Mouse (Mus musculus) G1E-ER4 (cell line): ENCODE measurements around the gene Zbtb46. TPM values are rescaled to one million over a fixed set of nuclear protein-coding genes. Genes with fewer than 3 reads are reported as not detected.

ENCODE experiments used
- GATA1 ChIP-seq: IDR thresholded peaks from one replicate; pipeline ENCODE4 v1.8.0; 2012; ENCODE audit warnings: low read length, inconsistent platforms
- polyA plus RNA-seq: library from polyadenylated mRNA; stranded (reverse); fragments of >175 nt; gene quantifications from 2 replicates; pipeline ENCODE4 v1.2.3, GENCODE M21; 2012

Zbtb46 gene
- polyA plus RNA-seq, 1 experiment: 0.11 TPM

DNA sequence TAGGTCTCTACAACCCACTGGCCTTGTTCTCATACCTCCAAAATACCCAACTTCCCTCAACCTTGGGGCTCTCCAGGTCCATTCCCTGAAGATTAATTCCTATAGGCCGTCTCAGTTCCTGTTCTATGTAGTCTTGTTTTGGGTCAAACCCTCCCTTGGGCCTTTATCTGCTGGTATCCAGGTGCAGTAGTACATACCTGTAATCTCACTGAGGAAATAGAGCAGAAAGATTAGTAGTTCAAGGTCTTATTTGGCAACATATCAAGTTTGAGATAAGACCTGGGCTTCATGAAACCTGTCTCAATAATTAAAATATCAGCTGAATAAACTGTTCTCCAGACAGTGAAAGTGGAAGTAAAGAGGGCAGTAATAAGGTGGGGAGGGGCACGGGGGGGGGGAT lies 23.9 kb upstream of the Zbtb46 start:
- no peak for TF ChIP-seq GATA1

DNA sequence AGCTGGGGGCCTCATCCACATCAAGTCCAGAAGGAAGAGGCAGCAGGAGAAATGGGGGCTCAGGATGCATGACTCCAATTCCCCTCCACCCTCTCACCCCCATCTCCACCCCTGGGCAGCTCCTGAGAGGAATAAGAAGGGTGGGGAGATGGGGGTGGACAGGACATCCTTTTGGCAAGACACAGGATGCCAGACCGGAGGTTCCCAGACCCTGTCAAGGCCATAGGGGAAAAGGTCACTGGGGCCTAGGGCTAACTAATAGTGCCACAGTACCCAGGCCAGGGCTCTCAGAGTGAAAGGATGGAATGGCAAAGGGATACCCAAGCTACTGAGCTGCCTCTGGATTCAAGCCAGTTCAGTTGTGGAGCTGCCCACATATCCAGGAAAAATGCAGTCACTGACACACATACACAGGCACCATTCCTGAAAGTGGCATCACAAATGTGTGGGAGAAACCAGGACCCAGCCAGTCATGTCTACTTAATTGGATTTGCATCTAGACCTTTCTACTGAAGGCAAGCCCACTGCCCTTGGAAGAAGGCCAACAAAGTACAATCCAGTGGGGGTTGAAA lies 13.1 kb upstream of the Zbtb46 start:
- no peak for TF ChIP-seq GATA1

DNA sequence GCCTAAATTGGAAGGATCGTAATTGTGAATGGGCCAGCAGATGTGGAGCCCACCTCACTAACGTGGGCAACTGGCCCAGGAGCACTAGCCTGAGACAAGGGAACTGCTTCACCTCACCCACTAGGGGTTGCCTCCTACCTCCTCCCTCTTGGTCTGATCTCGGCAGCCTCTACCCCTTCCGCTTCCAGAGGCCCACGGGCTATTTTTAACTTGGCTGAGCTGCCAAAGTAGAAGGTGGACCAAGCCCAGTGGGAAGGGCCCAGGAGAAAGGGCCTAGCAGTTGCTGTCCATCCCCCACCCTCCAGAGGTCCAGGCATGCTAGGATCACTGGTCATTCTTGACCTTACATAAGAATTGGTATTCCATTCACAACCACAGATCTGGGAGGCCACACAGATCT lies 12.0 kb upstream of the Zbtb46 start:
- TF ChIP-seq GATA1: no peak

- TF ChIP-seq GATA1: no peak
These were observed 11.1 kb upstream of the Zbtb46 start for GRCm38 (mm10) chr2:181470285-181470684.

GRCm38 (mm10) chr2:181465423-181465822 lies 6.2 kb upstream of the Zbtb46 start:
- TF ChIP-seq GATA1: no peak

GRCm38 (mm10) chr2:181463008-181463738 lies 3.9 kb upstream of the Zbtb46 start:
- TF ChIP-seq GATA1: no peak

DNA sequence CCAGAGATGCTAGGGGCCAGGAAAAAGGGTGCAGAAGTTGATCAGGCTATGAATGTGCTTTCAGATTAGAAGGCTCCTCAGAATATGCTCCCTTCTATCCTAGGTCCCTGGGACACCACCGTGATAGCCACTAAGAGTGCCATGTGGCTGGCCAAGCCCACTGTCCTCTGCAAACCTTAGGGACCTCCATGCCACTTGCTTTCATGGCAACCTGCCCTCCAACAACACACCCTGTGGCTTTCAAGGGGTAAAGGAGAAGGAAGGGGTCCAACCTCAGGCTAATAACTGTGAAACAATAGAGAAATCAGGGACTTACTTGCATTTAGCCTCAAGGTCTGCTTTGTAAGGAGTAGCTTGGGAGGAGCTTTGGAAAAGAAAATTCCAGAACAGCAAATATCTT lies 3.4 kb upstream of the Zbtb46 start:
- no peak for TF ChIP-seq GATA1

DNA sequence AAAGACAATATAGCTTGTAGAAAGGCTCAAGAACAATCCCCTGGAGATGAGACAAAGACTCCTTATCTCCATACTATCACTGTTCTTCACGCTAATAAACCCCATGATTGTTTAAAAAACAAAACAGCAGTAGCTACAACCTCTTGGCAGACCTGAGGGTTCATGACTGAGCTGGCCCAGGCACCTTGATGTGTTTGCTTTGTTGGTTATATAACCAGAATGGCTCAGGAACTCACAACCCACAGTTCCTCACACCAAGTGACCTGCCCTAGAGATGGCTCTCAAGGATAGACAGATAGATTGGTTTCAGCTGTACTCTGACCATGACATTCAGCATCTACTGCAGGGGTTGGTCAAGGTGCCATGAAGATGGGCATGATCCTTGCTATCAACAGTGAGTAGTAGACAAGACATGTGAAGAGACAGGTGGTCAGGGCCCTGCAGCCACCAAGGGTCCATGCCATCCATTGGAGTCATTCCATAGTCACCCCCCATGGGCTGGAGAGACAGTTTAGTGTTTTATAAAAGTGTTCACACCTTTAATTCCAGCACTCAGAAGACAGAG lies 2.4 kb upstream of the Zbtb46 start:
- TF ChIP-seq GATA1: no peak

GRCm38 (mm10) chr2:181459673-181460621 lies 721 bp upstream of the Zbtb46 start:
- TF ChIP-seq GATA1: no peak

DNA sequence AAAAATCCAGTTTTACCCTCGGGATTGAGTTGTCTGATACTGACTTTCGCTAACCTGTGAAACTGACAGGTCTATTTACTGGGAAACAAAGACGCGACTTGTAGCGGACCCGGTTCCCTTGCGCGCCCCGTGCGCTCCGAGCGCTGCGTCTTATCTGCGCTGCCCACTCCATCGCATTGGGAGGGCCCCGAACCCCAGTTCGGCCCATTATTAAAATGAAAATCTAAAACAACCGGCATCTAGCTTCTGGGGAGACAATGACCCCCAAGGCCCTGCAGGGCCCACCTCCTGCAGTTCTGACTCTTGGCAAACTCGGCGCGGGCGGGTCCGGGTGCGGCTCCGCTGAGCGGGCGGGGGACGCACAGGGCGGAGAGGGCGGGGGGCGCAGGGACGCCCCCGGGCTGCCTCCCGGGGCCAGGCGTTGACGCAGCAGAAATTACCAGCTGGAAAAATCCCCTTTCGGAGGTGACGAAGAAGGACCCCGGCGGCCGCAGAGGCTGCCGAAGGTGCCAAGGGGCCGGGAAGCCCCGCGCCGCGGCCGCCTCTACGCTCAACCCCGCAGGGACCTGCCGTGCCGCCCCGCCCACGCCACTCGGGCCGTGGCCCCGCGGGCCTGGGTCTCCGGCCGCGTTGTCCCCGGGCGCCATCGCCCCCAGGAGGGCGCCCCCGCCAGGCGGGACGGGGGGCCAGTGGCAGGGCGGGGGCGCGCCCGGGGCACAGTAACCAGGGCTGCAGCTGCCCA lies 644 bp downstream of the Zbtb46 start:
- TF ChIP-seq GATA1: no peak

GRCm38 (mm10) chr2:181457831-181458230 lies 1.4 kb downstream of the Zbtb46 start:
- no peak for TF ChIP-seq GATA1

DNA sequence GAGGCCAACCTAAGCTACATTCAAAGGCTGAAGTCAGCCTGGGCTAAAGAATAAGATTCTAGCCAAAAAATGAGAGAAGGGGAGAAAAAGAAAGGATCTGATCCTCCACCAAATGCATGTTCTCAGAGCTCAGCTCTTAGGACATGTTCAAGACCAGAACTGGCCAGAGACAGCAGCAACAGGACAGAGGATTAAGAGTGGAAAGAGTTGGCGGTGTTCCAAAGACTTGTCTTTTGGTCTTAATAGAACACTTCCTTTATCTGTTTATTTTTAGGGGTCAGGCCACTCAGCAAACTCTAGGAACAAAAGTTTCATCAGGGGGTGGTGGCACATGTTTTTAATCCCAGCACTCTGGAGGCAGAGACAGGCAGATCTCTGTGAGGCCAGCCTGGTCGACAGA lies 3.3 kb downstream of the Zbtb46 start:
- TF ChIP-seq GATA1: no peak

DNA sequence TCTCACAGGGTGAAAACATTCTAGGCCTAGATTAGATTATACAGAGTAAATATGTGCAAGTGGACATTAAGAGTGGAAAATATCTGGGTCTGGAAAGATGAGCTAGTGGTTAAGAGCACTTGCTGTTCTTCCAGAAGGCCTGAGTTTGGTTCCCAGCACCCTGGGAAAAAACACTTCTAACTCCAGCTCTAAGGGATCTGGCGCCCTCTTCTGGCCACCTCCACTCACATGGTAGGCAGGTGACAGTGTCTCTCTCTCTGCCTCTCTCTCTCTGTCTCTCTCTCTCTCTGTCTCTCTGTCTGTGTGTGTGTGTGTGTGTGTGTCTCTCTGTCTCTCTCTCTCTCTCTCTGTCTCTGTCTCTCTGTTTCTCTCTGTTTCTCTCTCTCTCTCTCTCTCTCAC lies 6.0 kb downstream of the Zbtb46 start:
- no peak for TF ChIP-seq GATA1

DNA sequence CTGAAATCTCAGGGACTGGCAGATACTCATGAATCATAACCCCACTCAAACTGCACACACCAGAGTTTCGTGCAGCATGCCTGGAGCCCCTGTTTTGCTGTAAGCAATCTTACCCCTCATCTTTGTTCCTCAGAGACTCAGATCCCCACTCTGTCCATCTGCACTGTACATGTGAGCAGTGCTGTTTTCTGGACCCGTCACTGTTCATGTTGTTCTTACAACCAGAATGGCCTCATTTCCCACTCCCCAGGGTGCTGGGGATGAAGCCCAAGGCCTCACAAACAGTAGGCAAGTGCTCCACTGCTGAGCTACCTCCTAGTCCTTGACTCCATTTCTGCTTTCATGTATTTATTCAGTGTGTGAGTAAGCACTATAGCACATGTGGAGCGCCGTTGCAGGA lies 7.0 kb downstream of the Zbtb46 start:
- no peak for TF ChIP-seq GATA1

GRCm38 (mm10) chr2:181443016-181443415 lies 16.2 kb downstream of the Zbtb46 start:
- no peak for TF ChIP-seq GATA1

DNA sequence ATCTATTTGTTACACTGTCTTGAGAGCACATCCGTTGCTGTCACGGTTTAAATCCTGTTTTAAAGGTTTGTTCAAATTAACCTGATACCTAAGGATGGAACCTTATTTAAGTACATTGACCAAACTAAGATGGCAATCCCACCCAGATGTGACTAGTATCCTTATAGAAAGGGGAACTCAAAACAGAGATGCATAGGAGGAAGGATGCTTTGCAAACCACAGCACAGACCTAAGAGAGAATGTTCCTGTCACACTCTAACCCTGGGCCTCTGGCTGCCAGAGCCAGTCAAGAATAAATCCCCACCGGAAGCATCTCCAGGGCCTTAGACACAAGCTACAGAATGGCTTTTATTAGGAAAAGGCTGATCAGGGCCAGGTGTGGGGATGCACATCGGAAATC lies 21.1 kb downstream of the Zbtb46 start:
- TF ChIP-seq GATA1: no peak
